Mouse (Mus musculus) bone marrow macrophage, adult 2 months (primary cell): ENCODE data around the gene Lsm7.

Source experiments
- CTCF ChIP-seq: IDR thresholded peaks from 2 replicates; pipeline ENCODE4 v1.5.1; 2012; ENCODE audit warnings: low read depth, mild to moderate bottlenecking, low read length, moderate library complexity
- POLR2A ChIP-seq: IDR thresholded peaks from 2 replicates; pipeline ENCODE4 v1.6.1; 2012; ENCODE audit warnings: mild to moderate bottlenecking, low read depth, low read length, borderline replicate concordance

DNA sequence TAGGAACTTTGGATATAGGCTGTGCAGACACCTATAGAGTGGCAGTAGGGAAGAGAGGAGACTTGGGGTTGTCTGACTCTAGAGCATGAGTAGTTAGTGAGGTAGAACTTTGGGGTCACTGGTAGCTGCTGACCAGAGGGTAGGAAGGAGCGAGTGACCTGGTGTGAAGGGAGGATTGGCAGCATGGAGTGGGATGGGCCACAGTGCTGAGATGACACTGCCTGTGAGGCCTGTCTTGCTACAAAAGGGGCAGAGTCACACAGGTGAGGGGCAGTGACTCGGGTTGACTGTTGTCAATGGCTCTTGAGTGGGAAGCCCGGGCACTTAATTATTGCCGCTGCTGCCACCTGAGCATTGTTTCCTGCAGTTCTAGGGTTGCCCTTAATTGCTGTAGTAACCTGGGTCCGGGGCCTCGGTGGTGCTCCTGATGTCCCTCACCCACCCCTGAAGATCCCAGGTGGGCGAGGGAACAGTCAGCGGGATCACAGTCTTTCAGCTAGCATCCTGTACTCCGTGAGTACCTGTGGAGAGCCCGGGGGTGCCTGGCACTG lies 27.1 kb downstream of the Lsm7 start:
- TF ChIP-seq POLR2A (no peak), CTCF (no peak)
